Mouse (Mus musculus) hindbrain, postnatal 0 days (tissue): ENCODE data around the gene Ptprm. TPM values are rescaled to one million over a fixed set of nuclear protein-coding genes. Genes with fewer than 3 reads are reported as not detected.
A peak's percentile ranks its signal among the peaks of the same experiment; 100 is the strongest.

Source experiments
- ATAC-seq: fragments of 200-750 bp; cut with Nextera tagmentation; 2 replicates; pipeline ENCODE4 v1.8.0; 2017; ENCODE audit warnings: mild to moderate bottlenecking, moderate TSS enrichment, moderate library complexity
- DNase-seq: peaks from one replicate; pipeline ENCODE4 v3.0.0-alpha.2; 2015; ENCODE audit warnings: low spot score
- H3K27ac ChIP-seq: fragments of 300-500 bp; sonication (generic); 2 replicates; pipeline ENCODE4 v1.5.1; 2014; ENCODE audit warnings: mild to moderate bottlenecking
- H3K27me3 ChIP-seq: fragments of 300-500 bp; sonication (generic); 2 replicates; pipeline ENCODE4 v1.6.1; 2014; ENCODE audit warnings: low read length, mixed read lengths; ENCODE audit not compliant: insufficient read depth
- H3K36me3 ChIP-seq: fragments of 300-500 bp; sonication (generic); 2 replicates; pipeline ENCODE4 v1.6.1; 2014; ENCODE audit warnings: low read length, mixed read lengths; ENCODE audit not compliant: insufficient read depth
- H3K4me1 ChIP-seq: fragments of 300-500 bp; sonication (generic); 2 replicates; pipeline ENCODE4 v1.6.1; 2014; ENCODE audit warnings: antibody characterized with exemption, low read length, mixed read lengths; ENCODE audit not compliant: insufficient read depth
- H3K4me2 ChIP-seq: fragments of 300-500 bp; sonication (generic); 2 replicates; pipeline ENCODE4 v1.6.1; 2014; ENCODE audit warnings: low read depth, mild to moderate bottlenecking, low read length, moderate library complexity, mixed read lengths
- H3K4me3 ChIP-seq: fragments of 300-500 bp; sonication (generic); 2 replicates; pipeline ENCODE4 v1.5.1; 2014; ENCODE audit warnings: low read length
- H3K9ac ChIP-seq: fragments of 300-500 bp; sonication (generic); replicated peaks from 2 replicates; pipeline ENCODE4 v1.6.1; 2014; ENCODE audit warnings: mild to moderate bottlenecking, low read length, moderate library complexity, mixed read lengths
- H3K9me3 ChIP-seq: fragments of 300-500 bp; sonication (generic); 2 replicates; pipeline ENCODE4 v1.6.1; 2016; ENCODE audit warnings: low read length, mixed read lengths
- CTCF ChIP-seq: IDR thresholded peaks from 2 replicates; pipeline ENCODE4 v1.5.1; 2016; ENCODE audit warnings: antibody characterized with exemption, control low read depth, low read depth
- WGBS: fragments of 180-500 bp; shearing (Covaris S2); extraction: QIAGEN DNeasy Blood & Tissue Kit; methylation state at CpG from one replicate; pipeline ENCODE4 v1.1.7; 2014; 5-methylcytosine and 5-hydroxymethylcytosine counted together
- polyA plus RNA-seq: library from polyadenylated mRNA; unstranded; fragments of >200 nt; fragmentation: Nextera tagmentation; extraction: Ambion mirVana; gene quantifications from 2 replicates; pipeline ENCODE4 v1.2.1, GENCODE M21; 2015
- total RNA-seq: library from RNA; depleted of rRNA; stranded (reverse); fragments of >200 nt; gene quantifications from 2 replicates; pipeline ENCODE4 v1.2.3, GENCODE M21; 2014

Gene Ptprm
- total and polyA plus RNA-seq, 2 experiments from 2014 or later = 19.3 to 52.4 TPM

GRCm38 (mm10) chr17:67124294-67124693 is 230.0 kb downstream of the Ptprm start:
- H3K9ac ChIP-seq = no peak overlapping the region
- DNase-seq (peak; percentile 68), ATAC-seq (peak; percentile 73)
- no peak overlapping the region for H3K4me2 ChIP-seq
- no peak for TF ChIP-seq CTCF
- peaks cover 13% of the 10 kb centered on the region for H3K4me1 ChIP-seq
- H3K9me3 ChIP-seq = no peaks in the 10 kb centered on the region
- no peaks in the 10 kb centered on the region for H3K27me3 ChIP-seq
- H3K27ac ChIP-seq = no peak overlapping the region
- no peak overlapping the region for H3K4me3 ChIP-seq
- H3K36me3 ChIP-seq = no peaks in the 10 kb centered on the region
- WGBS = 45% methylated on average over 5 of the region's 5 CpGs

DNA sequence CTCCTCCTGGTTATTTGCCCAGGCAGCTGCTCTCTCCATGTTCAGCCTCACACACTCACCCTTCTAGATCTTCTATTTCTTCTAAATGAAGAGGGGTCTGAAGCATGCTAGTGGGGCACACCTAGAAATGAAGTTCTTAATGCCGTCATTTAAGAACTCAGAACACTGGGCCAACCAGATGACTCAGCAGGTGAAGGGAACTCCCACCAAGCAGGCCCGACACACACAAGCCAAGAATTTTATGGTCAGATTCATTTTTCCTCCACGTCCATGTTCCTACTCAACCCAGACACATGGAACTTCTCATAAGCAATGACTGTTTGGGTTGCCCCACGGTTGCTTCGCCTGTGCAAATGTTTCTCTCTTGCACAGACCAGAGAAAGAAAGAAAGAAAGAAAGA is 230.5 kb downstream of the Ptprm start:
- Histone ChIP-seq H3K4me3 (no peak overlapping the region), H3K27ac (no peak overlapping the region), H3K4me1 (peaks cover 13% of the 10 kb centered on the region), H3K4me2 (no peak overlapping the region), H3K9ac (no peak overlapping the region), H3K27me3 (no peaks in the 10 kb centered on the region), H3K36me3 (no peaks in the 10 kb centered on the region), H3K9me3 (no peaks in the 10 kb centered on the region)
- ATAC-seq (no peak), DNase-seq (no peak)
- TF ChIP-seq CTCF = no peak
- WGBS = 74% methylated on average over 5 of the region's 5 CpGs

DNA sequence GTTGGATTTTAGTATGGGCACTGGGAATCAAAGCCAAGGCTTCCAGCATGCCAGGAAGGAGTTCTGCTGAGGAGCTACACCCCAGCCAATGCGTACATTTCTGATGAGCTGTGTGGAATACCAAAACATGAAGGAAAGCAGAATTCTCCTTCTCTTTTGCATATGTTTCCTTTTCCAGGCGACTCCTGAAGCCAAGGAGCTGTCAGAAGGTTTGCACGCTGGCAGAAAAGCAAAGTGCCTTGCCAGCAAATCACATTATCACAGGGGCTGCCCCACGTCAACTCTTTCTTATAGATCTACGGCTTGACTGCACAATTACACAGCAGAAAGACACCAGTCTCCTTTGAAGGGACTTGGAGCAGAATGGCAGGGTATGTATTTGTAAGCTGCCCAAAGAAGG is 233.4 kb downstream of the Ptprm start:
- Histone ChIP-seq H3K4me3 (no peak overlapping the region), H3K9ac (no peak overlapping the region), H3K9me3 (no peaks in the 10 kb centered on the region), H3K27me3 (no peaks in the 10 kb centered on the region), H3K4me1 (peaks cover 4% of the 10 kb centered on the region; the same call in 1 of the 2 replicates), H3K4me2 (no peak overlapping the region), H3K36me3 (no peaks in the 10 kb centered on the region), H3K27ac (no peak overlapping the region)
- DNase-seq = peak; percentile 52
- no peak for ATAC-seq
- 28% methylated on average over 5 of the region's 5 CpGs for WGBS
- no peak for TF ChIP-seq CTCF

DNA sequence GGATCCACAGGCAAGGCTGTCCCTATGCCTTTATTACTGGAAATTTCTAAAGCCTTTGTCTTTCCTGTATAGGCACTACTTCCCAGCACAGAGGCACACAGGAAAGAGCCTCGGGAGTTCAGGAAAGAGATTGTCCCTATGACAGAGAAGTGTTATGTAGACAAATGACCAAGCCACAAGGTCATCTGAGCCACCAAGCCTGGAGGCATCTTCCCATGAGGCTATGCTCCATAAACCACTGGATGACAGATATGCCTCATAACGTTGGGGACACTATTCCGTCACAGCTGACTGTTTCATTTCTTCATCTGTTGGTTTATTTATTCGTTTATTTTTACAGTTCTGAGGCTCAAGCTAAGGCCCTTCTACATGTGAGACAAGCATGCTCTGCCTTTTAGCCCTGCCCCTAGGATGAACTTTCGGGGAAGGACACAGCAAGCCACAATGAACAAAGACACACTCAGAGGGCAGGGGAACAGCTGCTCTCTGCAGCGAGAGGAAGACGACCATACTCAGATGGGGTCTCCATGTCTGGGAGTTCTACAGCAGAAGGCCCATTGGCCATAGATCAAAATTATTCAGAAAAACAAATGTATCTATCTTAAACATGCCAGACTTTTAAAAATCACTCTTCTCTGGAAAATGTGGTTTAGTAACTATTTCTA is 235.4 kb downstream of the Ptprm start:
- 54% methylated on average over 7 of the region's 7 CpGs for WGBS
- no peak for ATAC-seq
- H3K27ac ChIP-seq = no peak overlapping the region

DNA sequence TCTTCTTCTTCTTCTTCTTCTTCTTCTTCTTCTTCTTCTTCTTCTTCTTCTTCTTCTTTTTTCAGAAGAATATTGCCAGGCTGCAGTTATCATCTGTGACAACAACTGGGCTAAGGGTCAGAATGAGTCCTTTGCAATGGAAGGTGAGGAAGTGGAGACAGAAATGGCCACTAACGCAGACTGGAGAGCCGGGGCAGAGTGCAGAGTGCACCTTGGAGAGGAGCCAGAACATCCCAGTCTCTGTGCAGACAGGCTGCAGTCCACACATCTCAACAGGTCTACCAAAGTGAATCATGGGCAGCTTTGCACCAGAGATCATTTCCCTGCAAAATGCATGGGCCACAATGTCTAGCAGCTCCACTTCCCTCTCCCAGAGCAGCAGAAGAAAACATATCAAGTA is 239.4 kb downstream of the Ptprm start:
- Histone ChIP-seq H3K27me3 (no peaks in the 10 kb centered on the region), H3K4me3 (no peak overlapping the region), H3K36me3 (no peaks in the 10 kb centered on the region), H3K4me2 (no peak overlapping the region), H3K9me3 (no peaks in the 10 kb centered on the region), H3K9ac (no peak overlapping the region), H3K4me1 (no peaks in the 10 kb centered on the region), H3K27ac (no peak overlapping the region)
- no peak for DNase-seq
- no peak for ATAC-seq
- WGBS = 64% methylated on average over 2 of the region's 2 CpGs
- TF ChIP-seq CTCF = no peak

More for the DNA sequence above, 235.4 kb downstream of the Ptprm start:
- H3K4me3 ChIP-seq = no peak overlapping the region
- H3K27me3 ChIP-seq = no peaks in the 10 kb centered on the region
- peaks cover 3% of the 10 kb centered on the region; the same call in 1 of the 2 replicates for H3K4me1 ChIP-seq
- DNase-seq = no peak
- no peak overlapping the region for H3K9ac ChIP-seq
- no peaks in the 10 kb centered on the region for H3K36me3 ChIP-seq
- no peak overlapping the region for H3K4me2 ChIP-seq
- no peaks in the 10 kb centered on the region for H3K9me3 ChIP-seq
- no peak for TF ChIP-seq CTCF

GRCm38 (mm10) chr17:67112679-67113078 is 241.6 kb downstream of the Ptprm start:
- no peak for ATAC-seq
- Histone ChIP-seq H3K36me3 (no peaks in the 10 kb centered on the region), H3K27ac (no peak overlapping the region), H3K9ac (no peak overlapping the region), H3K9me3 (no peaks in the 10 kb centered on the region), H3K27me3 (no peaks in the 10 kb centered on the region), H3K4me3 (no peak overlapping the region), H3K4me2 (no peak overlapping the region), H3K4me1 (no peaks in the 10 kb centered on the region)
- DNase-seq = no peak
- 70% methylated on average over 3 of the region's 3 CpGs for WGBS
- no peak for TF ChIP-seq CTCF

DNA sequence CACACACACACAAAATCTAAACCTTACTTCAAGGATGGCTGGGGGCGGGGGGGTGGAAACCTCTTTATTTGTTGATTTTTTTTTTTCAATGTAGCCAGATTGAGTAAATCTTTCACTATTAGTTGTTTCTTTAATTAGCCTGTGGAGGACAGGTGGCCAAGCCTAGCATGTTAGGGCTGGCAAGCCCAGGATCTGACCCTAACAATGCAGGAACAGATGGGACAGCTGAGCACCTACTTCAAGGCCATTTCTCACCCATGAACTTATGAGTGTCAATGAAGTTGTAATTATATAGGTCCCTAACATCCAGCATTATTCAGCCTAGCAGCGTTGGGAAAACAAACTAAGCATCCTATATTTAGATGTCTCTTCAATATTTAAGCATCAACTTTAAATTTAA is 248.1 kb downstream of the Ptprm start:
- no peak overlapping the region for H3K4me3 ChIP-seq
- no peak overlapping the region for H3K9ac ChIP-seq
- H3K4me2 ChIP-seq = no peak overlapping the region
- no peaks in the 10 kb centered on the region for H3K4me1 ChIP-seq
- ATAC-seq (no peak), DNase-seq (no peak)
- no peaks in the 10 kb centered on the region for H3K9me3 ChIP-seq
- 84% methylated on average over 2 of the region's 2 CpGs for WGBS
- H3K36me3 ChIP-seq = no peaks in the 10 kb centered on the region
- H3K27ac ChIP-seq = no peak overlapping the region
- no peaks in the 10 kb centered on the region for H3K27me3 ChIP-seq
- TF ChIP-seq CTCF = no peak
